Mouse (Mus musculus) kidney, embryonic 15.5 days (tissue): Measurements from ENCODE around the gene Fgfr2. TPM values are rescaled to one million over a fixed set of nuclear protein-coding genes. Genes with fewer than 3 reads are reported as not detected.

Experiments
- ATAC-seq: fragments of 200-750 bp; cut with Nextera tagmentation; replicated peaks from 2 replicates; pipeline ENCODE4 v1.8.0; 2017; ENCODE audit warnings: moderate TSS enrichment; ENCODE audit not compliant: low FRiP score
- H3K27ac ChIP-seq: fragments of 300-500 bp; sonication (generic); 2 replicates; pipeline ENCODE4 v1.5.1; 2015; ENCODE audit warnings: mild to moderate bottlenecking, inconsistent platforms
- H3K27me3 ChIP-seq: fragments of 300-500 bp; sonication (generic); 2 replicates; pipeline ENCODE4 v1.6.1; 2015; ENCODE audit warnings: inconsistent platforms
- H3K36me3 ChIP-seq: fragments of 300-500 bp; sonication (generic); 2 replicates; pipeline ENCODE4 v1.6.1; 2015; ENCODE audit warnings: inconsistent platforms
- H3K4me1 ChIP-seq: fragments of 300-500 bp; sonication (generic); 2 replicates; pipeline ENCODE4 v1.6.1; 2015; ENCODE audit warnings: inconsistent platforms
- H3K4me2 ChIP-seq: fragments of 300-500 bp; sonication (generic); 2 replicates; pipeline ENCODE4 v1.6.1; 2015; ENCODE audit warnings: moderate library complexity, mild to moderate bottlenecking, inconsistent platforms
- H3K4me3 ChIP-seq: fragments of 300-500 bp; sonication (generic); replicated peaks from 2 replicates; pipeline ENCODE4 v1.5.1; 2015; ENCODE audit warnings: mild to moderate bottlenecking, inconsistent platforms
- H3K9ac ChIP-seq: fragments of 300-500 bp; sonication (generic); 2 replicates; pipeline ENCODE4 v1.6.1; 2015; ENCODE audit warnings: mild to moderate bottlenecking, inconsistent platforms
- H3K9me3 ChIP-seq: fragments of 300-500 bp; sonication (generic); replicated peaks from 2 replicates; pipeline ENCODE4 v1.6.1; 2016; ENCODE audit warnings: inconsistent platforms
- WGBS: fragments of 180-500 bp; shearing (Covaris S2); methylation state at CpG from one replicate; pipeline ENCODE4 v1.1.7; 2015; ENCODE audit warnings: mixed read lengths; 5-methylcytosine and 5-hydroxymethylcytosine counted together
- polyA plus RNA-seq: library from polyadenylated mRNA; unstranded; fragments of >200 nt; fragmentation: Nextera tagmentation; extraction: Ambion mirVana; gene quantifications from 2 replicates; pipeline ENCODE4 v1.2.1, GENCODE M21; 2015

Gene Fgfr2
- polyA plus RNA-seq, 1 experiment from 2014 or later = 104 TPM

DNA sequence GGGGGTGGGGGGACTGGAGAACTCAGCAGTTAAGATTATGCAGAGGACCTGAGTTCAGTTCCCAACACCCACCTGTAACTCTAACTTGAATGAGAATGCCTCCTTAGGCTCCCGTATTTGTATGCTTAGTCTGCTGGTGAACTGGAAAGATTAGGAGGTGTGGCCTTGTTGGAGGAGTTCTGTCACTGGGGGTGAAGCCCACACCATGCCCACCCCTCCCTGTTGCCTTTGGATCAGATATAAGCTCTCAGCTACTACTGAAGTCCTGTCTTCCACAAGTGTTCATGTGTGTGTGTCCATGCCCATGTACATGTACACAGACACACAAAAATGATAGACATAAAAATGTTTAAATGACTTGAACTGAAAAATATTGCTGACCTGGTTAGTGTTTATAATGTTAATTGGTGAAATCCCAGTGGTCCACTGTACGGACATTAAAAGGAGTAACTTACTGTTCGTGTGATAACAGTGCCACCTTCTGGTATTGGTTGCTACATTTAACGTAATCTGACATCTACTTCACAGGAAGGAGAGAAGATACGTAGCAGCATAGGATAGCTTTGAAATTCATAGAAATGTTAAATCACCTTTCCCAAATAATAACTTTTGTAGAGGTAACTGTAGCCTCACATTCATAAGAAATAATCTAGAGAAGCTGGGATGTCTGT lies 2208.3 kb downstream of the Fgfr2 start:
- Histone ChIP-seq H3K36me3 (peaks cover 33% of the 10 kb centered on the region), H3K4me3 (no peak overlapping the region), H3K4me1 (no peaks in the 10 kb centered on the region), H3K4me2 (no peak overlapping the region), H3K9ac (no peak overlapping the region), H3K9me3 (no peaks in the 10 kb centered on the region), H3K27ac (no peak overlapping the region), H3K27me3 (no peaks in the 10 kb centered on the region)
- 44% methylated on average over 5 of the region's 5 CpGs for WGBS
- no peak for ATAC-seq

DNA sequence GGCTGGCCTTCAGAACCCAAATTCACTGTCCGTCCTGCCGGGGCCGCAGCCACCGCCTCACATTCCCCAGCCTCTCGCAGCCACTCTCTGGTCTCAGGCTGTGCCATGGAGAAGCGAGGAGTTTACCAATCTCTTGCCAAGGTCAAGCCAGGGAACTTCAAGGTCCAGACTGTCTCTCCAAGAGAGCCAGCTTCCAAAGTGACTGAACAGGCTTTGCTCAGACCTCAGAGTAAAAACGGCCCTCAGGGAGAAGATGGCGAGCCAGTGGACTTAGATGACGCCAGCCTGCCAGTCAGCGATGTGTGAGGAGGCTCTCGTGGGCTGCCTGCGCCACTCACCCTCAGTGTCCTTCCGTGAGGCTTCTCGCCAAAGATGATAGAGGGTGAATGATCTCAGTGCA lies 2212.3 kb downstream of the Fgfr2 start:
- Histone ChIP-seq H3K9me3 (no peaks in the 10 kb centered on the region), H3K4me2 (no peak overlapping the region), H3K27ac (no peak overlapping the region), H3K4me3 (no peak overlapping the region), H3K36me3 (peaks cover 57% of the 10 kb centered on the region), H3K27me3 (no peaks in the 10 kb centered on the region), H3K4me1 (no peaks in the 10 kb centered on the region), H3K9ac (no peak overlapping the region)
- 91% methylated on average over 14 of the region's 14 CpGs for WGBS
- ATAC-seq = no peak

DNA sequence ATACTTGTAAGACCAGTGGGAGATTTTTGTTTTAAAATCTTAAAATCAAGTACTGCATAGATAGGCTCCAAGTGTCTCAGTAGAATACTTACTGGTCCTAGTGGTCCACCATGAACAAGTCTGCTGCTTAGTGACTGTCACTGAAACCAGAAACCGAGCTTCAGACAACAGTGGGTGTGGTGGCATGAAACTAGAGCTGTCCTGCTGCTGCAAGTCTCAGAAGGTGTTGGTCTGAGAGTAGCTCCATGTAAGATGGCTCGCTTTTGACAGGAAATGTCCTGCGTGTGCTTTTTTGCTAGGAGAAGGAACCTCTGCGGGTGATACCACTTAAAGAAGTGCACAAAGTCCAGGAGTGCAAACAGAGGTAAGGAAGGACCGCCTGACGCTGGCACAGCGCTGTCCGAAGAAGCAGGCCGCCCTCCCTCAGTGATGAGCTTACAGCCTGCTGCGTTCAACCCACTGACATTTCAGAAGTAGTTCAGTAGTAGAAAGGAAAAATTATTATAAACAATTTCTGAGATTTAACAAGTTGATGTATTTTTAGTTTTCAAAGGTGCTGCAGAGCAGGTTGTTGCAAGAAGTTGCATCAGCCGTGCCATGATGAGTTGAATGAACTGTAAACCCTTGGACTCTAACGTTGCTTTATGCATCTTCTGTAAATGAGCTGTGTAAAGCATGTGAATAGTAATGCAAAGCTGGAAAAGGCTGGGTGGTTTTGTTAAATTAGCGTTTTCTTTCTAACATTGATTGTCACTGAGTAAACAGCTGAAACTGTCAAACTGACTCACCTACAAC lies 2218.4 kb downstream of the Fgfr2 start:
- no peak overlapping the region for H3K9ac ChIP-seq
- H3K9me3 ChIP-seq = no peaks in the 10 kb centered on the region
- WGBS = 83% methylated on average over 13 of the region's 13 CpGs
- no peak for ATAC-seq
- H3K4me2 ChIP-seq = no peak overlapping the region
- peaks cover 70% of the 10 kb centered on the region for H3K36me3 ChIP-seq
- H3K4me1 ChIP-seq = no peaks in the 10 kb centered on the region
- no peaks in the 10 kb centered on the region for H3K27me3 ChIP-seq
- H3K4me3 ChIP-seq = no peak overlapping the region
- H3K27ac ChIP-seq = no peak overlapping the region

DNA sequence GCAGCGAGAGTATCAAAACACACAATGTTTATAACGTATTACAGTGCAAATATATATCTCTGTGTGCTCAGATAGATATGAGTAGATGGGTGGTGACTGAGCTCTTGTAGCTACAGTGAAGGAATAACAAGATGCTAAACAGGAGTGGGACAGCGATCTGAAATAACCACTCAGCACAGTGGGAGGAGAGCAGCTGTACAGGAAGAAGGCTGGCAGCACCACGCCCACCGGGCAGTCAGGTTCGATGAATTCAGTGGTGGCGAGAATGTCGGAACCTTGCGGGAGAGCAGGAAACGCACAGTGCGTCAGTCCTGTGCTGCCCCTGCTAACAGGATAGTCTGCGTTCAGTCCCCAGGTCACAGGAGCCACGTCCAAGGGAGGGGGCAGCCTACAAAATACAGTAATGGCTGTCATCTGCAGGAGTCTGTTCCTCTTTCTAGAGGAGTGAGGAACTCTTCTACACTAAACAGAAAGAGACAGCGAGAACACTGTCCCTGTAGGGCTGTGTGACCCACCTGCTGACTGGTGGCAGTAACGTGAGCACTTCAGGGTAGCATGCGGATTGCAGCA lies 2219.6 kb downstream of the Fgfr2 start:
- no peaks in the 10 kb centered on the region for H3K9me3 ChIP-seq
- H3K4me2 ChIP-seq = no peak overlapping the region
- no peaks in the 10 kb centered on the region for H3K4me1 ChIP-seq
- H3K27ac ChIP-seq = no peak overlapping the region
- no peak for ATAC-seq
- H3K9ac ChIP-seq = no peak overlapping the region
- H3K36me3 ChIP-seq = peaks cover 66% of the 10 kb centered on the region
- WGBS = 82% methylated on average over 16 of the region's 16 CpGs
- H3K4me3 ChIP-seq = no peak overlapping the region
- no peaks in the 10 kb centered on the region for H3K27me3 ChIP-seq

DNA sequence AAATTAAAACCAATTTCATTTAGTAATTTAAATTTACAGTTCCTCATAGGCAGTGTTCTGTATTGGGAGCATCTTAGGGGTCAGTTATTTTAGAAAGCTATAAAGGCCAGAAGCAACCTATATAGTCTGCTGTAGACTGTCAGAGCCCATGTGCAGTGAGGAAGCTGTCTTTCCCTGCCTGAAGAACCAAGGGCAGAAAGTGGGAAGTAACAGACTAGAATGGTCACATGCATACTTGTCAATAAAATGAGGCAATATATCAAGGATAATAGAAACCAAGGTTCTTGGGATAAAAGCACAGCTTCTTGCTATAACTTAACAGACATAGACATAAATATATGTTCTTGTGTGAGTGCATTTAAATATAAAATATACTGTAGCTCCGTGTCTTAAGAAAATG lies 2220.2 kb downstream of the Fgfr2 start:
- WGBS = 95% methylated on average over 1 of the region's 1 CpGs
- Histone ChIP-seq H3K27ac (no peak overlapping the region), H3K9ac (no peak overlapping the region), H3K4me3 (no peak overlapping the region), H3K4me1 (no peaks in the 10 kb centered on the region), H3K9me3 (no peaks in the 10 kb centered on the region), H3K27me3 (no peaks in the 10 kb centered on the region), H3K4me2 (no peak overlapping the region), H3K36me3 (peaks cover 66% of the 10 kb centered on the region)
- ATAC-seq = no peak

DNA sequence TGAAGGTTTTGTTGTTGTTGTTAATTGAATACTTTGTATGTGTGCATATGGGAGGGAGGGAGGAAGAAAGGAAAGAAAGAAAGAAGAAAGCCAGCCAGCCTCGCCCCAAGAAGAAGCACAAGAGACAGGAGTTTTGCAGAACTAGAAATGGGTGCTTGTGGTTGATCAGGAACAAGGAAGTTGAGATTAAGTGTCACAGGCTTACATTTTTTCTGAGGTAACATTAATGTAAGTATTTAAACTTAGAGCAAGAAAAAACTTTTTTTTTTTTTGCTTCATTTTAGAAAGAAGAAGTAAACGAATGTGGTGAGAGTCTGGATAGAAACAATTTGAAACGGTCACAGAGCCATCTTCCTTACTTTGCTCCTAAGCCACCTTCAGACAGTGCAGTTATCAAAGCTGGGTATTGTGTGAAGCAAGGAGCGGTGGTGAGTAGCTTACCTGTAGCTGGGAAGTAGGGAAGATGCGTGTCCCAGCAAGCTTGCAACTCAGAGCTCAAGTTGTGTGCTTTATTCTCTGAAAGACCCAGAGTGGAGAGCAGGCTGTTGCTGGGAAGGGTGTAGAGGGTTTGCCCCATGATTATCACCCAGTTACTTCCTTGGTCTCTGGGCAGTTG lies 2222.8 kb downstream of the Fgfr2 start:
- H3K4me3 ChIP-seq = no peak overlapping the region
- no peak overlapping the region for H3K4me2 ChIP-seq
- no peaks in the 10 kb centered on the region for H3K4me1 ChIP-seq
- ATAC-seq = no peak
- no peak overlapping the region for H3K27ac ChIP-seq
- WGBS = 92% methylated on average over 5 of the region's 5 CpGs
- no peaks in the 10 kb centered on the region for H3K9me3 ChIP-seq
- no peaks in the 10 kb centered on the region for H3K27me3 ChIP-seq
- H3K9ac ChIP-seq = no peak overlapping the region
- peaks cover 80% of the 10 kb centered on the region for H3K36me3 ChIP-seq

DNA sequence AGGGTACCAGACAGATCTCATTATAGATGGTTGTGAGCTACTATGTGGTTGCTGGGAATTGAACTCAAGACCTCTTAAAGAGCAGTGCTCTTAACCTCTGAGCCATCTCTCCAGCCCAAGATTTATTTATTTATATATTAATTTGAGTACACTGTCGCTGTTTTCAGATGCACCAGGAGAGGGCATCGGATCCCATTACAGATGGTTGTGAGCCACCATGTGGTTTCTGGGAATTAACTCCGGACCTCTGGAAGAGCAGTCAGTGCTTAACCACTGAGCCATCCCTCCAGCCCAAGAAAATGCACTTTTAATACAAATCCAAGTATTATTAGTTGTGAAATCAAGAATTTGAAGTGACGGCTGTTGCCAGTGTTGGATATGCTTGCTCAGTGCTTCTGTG lies 2224.8 kb downstream of the Fgfr2 start:
- 86% methylated on average over 4 of the region's 4 CpGs for WGBS
- Histone ChIP-seq H3K36me3 (peaks cover 65% of the 10 kb centered on the region), H3K4me1 (0 out of 2 replicates have a peak, but pooled peaks cover 4% of the 10 kb centered on the region), H3K27me3 (no peaks in the 10 kb centered on the region), H3K9me3 (no peaks in the 10 kb centered on the region), H3K4me3 (no peak overlapping the region), H3K9ac (no peak overlapping the region), H3K27ac (no peak overlapping the region), H3K4me2 (no peak overlapping the region)
- no peak for ATAC-seq

- Histone ChIP-seq H3K9me3 (no peaks in the 10 kb centered on the region), H3K27ac (no peak overlapping the region), H3K4me2 (no peak overlapping the region), H3K4me3 (no peak overlapping the region), H3K27me3 (no peaks in the 10 kb centered on the region), H3K4me1 (0 out of 2 replicates have a peak, but pooled peaks cover 4% of the 10 kb centered on the region), H3K9ac (no peak overlapping the region), H3K36me3 (peaks cover 68% of the 10 kb centered on the region)
- 96% methylated on average over 10 of the region's 10 CpGs for WGBS
- no peak for ATAC-seq
These were observed 2225.9 kb downstream of the Fgfr2 start for GRCm38 (mm10) chr7:130897201-130897600.

DNA sequence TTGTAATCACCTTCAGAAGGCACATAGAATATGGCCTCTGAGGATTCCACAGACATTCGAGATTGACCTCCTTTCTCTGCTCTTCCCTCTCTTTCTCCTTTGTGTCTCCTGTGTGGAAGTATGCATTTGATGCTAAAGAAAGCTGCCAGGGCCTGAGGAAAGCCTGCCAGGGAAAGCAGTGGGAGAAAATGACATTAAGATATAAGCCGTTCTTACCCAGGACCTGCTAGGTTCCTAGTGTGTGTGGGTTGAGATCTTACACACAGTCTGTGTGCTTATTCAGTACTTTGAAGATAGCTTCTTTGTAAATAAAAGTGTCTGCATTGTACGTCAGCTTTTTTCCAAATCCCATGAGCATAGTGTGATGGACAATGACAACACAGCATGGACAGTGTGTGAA lies 2227.1 kb downstream of the Fgfr2 start:
- no peaks in the 10 kb centered on the region for H3K9me3 ChIP-seq
- 83% methylated on average over 3 of the region's 3 CpGs for WGBS
- 0 out of 2 replicates have a peak, but pooled peaks cover 4% of the 10 kb centered on the region for H3K4me1 ChIP-seq
- peaks cover 68% of the 10 kb centered on the region for H3K36me3 ChIP-seq
- H3K9ac ChIP-seq = no peak overlapping the region
- ATAC-seq = no peak
- no peaks in the 10 kb centered on the region for H3K27me3 ChIP-seq
- no peak overlapping the region for H3K4me3 ChIP-seq
- no peak overlapping the region for H3K4me2 ChIP-seq
- H3K27ac ChIP-seq = 0 out of 2 replicates have a peak overlapping the region, but pooled peaks have one; percentile 10

DNA sequence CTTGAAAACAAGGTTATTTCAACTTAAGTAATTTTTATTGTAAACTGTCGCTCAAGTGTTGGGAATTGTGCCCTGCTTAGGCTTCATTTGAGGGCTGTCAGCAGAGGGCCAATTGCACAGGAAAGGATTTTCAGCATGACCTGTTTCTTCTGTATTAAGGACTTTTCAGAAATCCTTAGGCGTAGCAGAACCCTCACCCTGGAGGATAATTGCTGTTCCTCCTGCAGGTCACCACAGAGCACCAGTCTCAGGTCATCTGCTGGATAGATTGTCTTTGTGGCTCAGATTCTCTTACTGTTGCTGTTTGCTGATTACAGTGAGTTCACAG lies 2227.6 kb downstream of the Fgfr2 start:
- H3K27ac ChIP-seq = 0 out of 2 replicates have a peak overlapping the region, but pooled peaks have one; percentile 10
- no peak overlapping the region for H3K4me2 ChIP-seq
- no peak for ATAC-seq
- H3K4me1 ChIP-seq = 0 out of 2 replicates have a peak, but pooled peaks cover 4% of the 10 kb centered on the region
- WGBS = 64% methylated on average over 2 of the region's 2 CpGs
- no peak overlapping the region for H3K9ac ChIP-seq
- H3K9me3 ChIP-seq = no peaks in the 10 kb centered on the region
- no peak overlapping the region for H3K4me3 ChIP-seq
- H3K36me3 ChIP-seq = peaks cover 67% of the 10 kb centered on the region
- no peaks in the 10 kb centered on the region for H3K27me3 ChIP-seq

- H3K36me3 ChIP-seq = peaks cover 66% of the 10 kb centered on the region
- H3K4me3 ChIP-seq = no peak overlapping the region
- WGBS = 49% methylated on average over 9 of the region's 9 CpGs
- no peaks in the 10 kb centered on the region for H3K27me3 ChIP-seq
- no peak overlapping the region for H3K9ac ChIP-seq
- no peak overlapping the region for H3K4me2 ChIP-seq
- ATAC-seq = no peak
- H3K4me1 ChIP-seq = 0 out of 2 replicates have a peak, but pooled peaks cover 4% of the 10 kb centered on the region
- no peaks in the 10 kb centered on the region for H3K9me3 ChIP-seq
- 0 out of 2 replicates have a peak overlapping the region, but pooled peaks have one; percentile 10 for H3K27ac ChIP-seq
These were observed 2228.1 kb downstream of the Fgfr2 start for GRCm38 (mm10) chr7:130894931-130895617.
